Mouse (Mus musculus): ENCODE results near the gene Ang2. TPM values are rescaled to one million over a fixed set of nuclear protein-coding genes. Genes with fewer than 3 reads are reported as not detected.
"Not testable (repeated sequence)": the region's sequence is repeated elsewhere in the genome, so short reads cannot be mapped to it uniquely, and the experiment has no call there.

The Ang2 gene
- total and polyA plus RNA-seq, 3 experiments, result not detected

DNA sequence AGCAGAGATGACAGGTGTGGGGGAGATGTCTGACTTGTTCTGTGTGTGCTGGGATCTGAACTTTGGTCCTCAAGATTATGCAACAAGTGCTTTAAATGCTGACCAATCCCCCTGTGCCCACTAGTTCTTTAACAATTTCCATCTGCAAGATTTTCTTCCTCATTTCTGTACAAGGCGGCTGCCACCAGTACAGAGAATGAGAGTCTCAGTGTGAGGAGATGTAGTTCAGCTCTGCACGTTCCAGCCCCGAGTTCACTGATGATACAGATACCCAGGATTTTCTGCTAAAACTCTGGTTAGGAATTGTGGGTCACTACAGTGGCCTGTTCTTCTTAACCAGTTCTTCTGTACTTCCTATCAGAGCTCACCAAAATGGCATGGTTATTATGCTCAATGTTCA is 21.1 kb upstream of the Ang2 start:
- H3K4me3 ChIP-seq (ENCODE audit: control insufficient read depth in 1 of 2, insufficient read depth in 1 of 2, low read depth in 2 of 2, low read length in 2 of 2); H3K79me2 ChIP-seq (ENCODE audit: control insufficient read depth, insufficient read depth, low read length, poor library complexity); H3K27me3 ChIP-seq (ENCODE audit: control insufficient read depth in 1 of 2, insufficient read depth in 2 of 2, low read length in 2 of 2); H3K4me1 ChIP-seq (ENCODE audit: control insufficient read depth in 1 of 2, insufficient read depth in 2 of 2, low read length in 2 of 2); DNase-seq (ENCODE audit: low read depth, low spot score); H3K9me3 ChIP-seq (replicated peaks; ENCODE audit: insufficient read depth, low read length); H3K27ac ChIP-seq (ENCODE audit: control insufficient read depth, low read depth, low read length); H3K9ac ChIP-seq (ENCODE audit: control insufficient read depth, low read depth, low read length, poor library complexity, severe bottlenecking); H3K36me3 ChIP-seq (ENCODE audit: control insufficient read depth in 1 of 2, insufficient read depth in 2 of 2, low read length in 2 of 2): not testable (repeated sequence)

DNA sequence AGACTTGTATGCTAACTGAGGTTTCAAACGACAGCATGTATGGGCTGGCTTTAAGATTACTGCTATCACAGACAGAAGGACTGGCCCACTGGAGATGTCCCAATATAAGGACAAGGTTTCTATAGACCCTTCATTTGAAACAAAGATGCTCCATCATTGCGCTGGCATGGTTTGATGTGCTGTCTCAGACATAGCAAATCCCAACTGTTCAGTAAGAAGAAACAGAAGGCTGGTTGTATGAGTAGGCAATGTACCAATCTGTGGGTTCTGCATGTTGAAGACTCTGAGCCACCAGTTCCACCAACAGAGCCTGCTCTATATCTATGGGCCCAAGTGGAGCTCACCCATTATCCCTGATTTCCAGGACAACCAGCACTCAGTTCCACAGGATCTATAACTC is 4.2 kb upstream of the Ang2 start, which contains the start of gene Ear14:
Gene Ear14 (plus strand): TSS at position 277 of the 400 bp plus-strand sequence.
- H3K9me3 ChIP-seq (replicated peaks; ENCODE audit: insufficient read depth, low read length), result no peaks in the 10 kb centered on the region
- H3K27me3 ChIP-seq (ENCODE audit: control insufficient read depth in 1 of 2, insufficient read depth in 2 of 2, low read length in 2 of 2), result no peaks in the 10 kb centered on the region
- H3K4me1 ChIP-seq (ENCODE audit: control insufficient read depth in 1 of 2, insufficient read depth in 2 of 2, low read length in 2 of 2), result no peaks in the 10 kb centered on the region
- no peak within 1 kb of the TSS for H3K4me3 ChIP-seq (ENCODE audit: control insufficient read depth in 1 of 2, insufficient read depth in 1 of 2, low read depth in 2 of 2, low read length in 2 of 2)
- no peaks in the 10 kb centered on the region for H3K79me2 ChIP-seq (ENCODE audit: control insufficient read depth, insufficient read depth, low read length, poor library complexity)
- H3K9ac ChIP-seq (ENCODE audit: control insufficient read depth, low read depth, low read length, poor library complexity, severe bottlenecking), result no peak within 1 kb of the TSS
- TF ChIP-seq MAZ (IDR thresholded peaks at IDR 0.05; ENCODE audit: low read depth, low read length), result no peak
- no peak for TF ChIP-seq MAX (IDR thresholded peaks at IDR 0.05; ENCODE audit: low read length)
- no peak for TF ChIP-seq MYB (IDR thresholded peaks at IDR 0.05; ENCODE audit: low read depth, low read length)
- TF ChIP-seq TAL1 (IDR thresholded peaks at IDR 0.05; ENCODE audit: low read length), result no peak
- TF ChIP-seq UBTF (IDR thresholded peaks at IDR 0.05; ENCODE audit: borderline replicate concordance, insufficient read depth, low read depth, low read length), result no peak
- DNase-seq (ENCODE audit: low read depth, low spot score), result no peak
- no peak within 1 kb of the TSS for H3K27ac ChIP-seq (ENCODE audit: control insufficient read depth, low read depth, low read length)
- H3K36me3 ChIP-seq (ENCODE audit: control insufficient read depth in 1 of 2, insufficient read depth in 2 of 2, low read length in 2 of 2), result no peaks in the 10 kb centered on the region

DNA sequence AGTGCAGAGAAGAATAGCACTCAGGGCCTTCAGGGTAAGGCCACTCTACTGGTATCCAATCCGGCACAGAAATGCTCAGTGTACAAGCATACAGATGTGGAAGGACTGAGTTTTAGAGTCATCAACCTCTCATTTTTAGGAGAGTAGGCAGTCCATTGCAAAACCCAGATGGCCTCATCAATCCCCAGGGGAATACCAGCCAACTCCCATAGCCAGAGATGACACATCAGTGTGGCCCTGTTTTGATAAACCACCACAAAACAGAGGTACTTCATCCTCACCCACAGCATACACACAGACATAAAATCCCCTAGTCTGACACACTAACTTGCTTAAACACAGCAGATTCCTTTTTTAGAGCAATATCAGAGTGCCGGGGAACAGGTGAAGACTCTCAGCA is 1.5 kb upstream of the Ang2 start:
- no peak overlapping the region for H3K4me3 ChIP-seq (ENCODE audit: control insufficient read depth in 1 of 2, insufficient read depth in 1 of 2, low read depth in 2 of 2, low read length in 2 of 2)
- no peaks in the 10 kb centered on the region for H3K9me3 ChIP-seq (replicated peaks; ENCODE audit: insufficient read depth, low read length)
- no peaks in the 10 kb centered on the region for H3K79me2 ChIP-seq (ENCODE audit: control insufficient read depth, insufficient read depth, low read length, poor library complexity)
- no peaks in the 10 kb centered on the region for H3K36me3 ChIP-seq (ENCODE audit: control insufficient read depth in 1 of 2, insufficient read depth in 2 of 2, low read length in 2 of 2)
- H3K27ac ChIP-seq (ENCODE audit: control insufficient read depth, low read depth, low read length), result no peak overlapping the region
- H3K9ac ChIP-seq (ENCODE audit: control insufficient read depth, low read depth, low read length, poor library complexity, severe bottlenecking), result no peak overlapping the region
- H3K4me1 ChIP-seq (ENCODE audit: control insufficient read depth in 1 of 2, insufficient read depth in 2 of 2, low read length in 2 of 2), result no peaks in the 10 kb centered on the region
- DNase-seq (ENCODE audit: low read depth, low spot score), result no peak
- no peaks in the 10 kb centered on the region for H3K27me3 ChIP-seq (ENCODE audit: control insufficient read depth in 1 of 2, insufficient read depth in 2 of 2, low read length in 2 of 2)
- no peak for TF ChIP-seq SIN3A (IDR thresholded peaks at IDR 0.05; ENCODE audit: low read length)
- no peak for TF ChIP-seq POLR2AphosphoS5 (IDR thresholded peaks at IDR 0.05; ENCODE audit: borderline replicate concordance, low read depth, low read length)
- TF ChIP-seq JUND (IDR thresholded peaks at IDR 0.05; ENCODE audit: low read depth, low read length), result no peak
- no peak for TF ChIP-seq MAZ (IDR thresholded peaks at IDR 0.05; ENCODE audit: low read depth, low read length)
- no peak for TF ChIP-seq POLR2A (IDR thresholded peaks at IDR 0.05; ENCODE audit: control insufficient read depth in 1 of 2, insufficient read depth in 1 of 2, low read depth in 1 of 2, low read length in 2 of 2, poor library complexity in 1 of 2)
- TF ChIP-seq TAL1 (IDR thresholded peaks at IDR 0.05; ENCODE audit: low read length), result no peak
- no peak for TF ChIP-seq E2F4 (IDR thresholded peaks at IDR 0.05; ENCODE audit: borderline replicate concordance, low read depth, low read length)
- no peak for TF ChIP-seq RAD21 (IDR thresholded peaks at IDR 0.05; ENCODE audit: low read depth, low read length)
- no peak for TF ChIP-seq GABPA (IDR thresholded peaks at IDR 0.05; ENCODE audit: low read depth, low read length)
- TF ChIP-seq USF2 (IDR thresholded peaks at IDR 0.05; ENCODE audit: borderline replicate concordance in 1 of 2, insufficient read depth in 1 of 2, low read depth in 1 of 2, low read length in 2 of 2), result no peak

Measured in MEL (cell line).